Mouse (Mus musculus): Measurements from ENCODE around the gene Scaf8.

The Scaf8 gene

GRCm38 (mm10) chr17:3207529-3208240 lies 92.9 kb downstream of the Scaf8 start:
- DNase-seq (ENCODE audit: low read depth, low spot score): no peak

- peak; percentile 51 for DNase-seq (ENCODE audit: low read depth, low spot score)
Observed at GRCm38 (mm10) chr17:3208471-3208870, 93.7 kb downstream of the Scaf8 start.

- no peak for DNase-seq (ENCODE audit: low read depth, low spot score)
Observed at GRCm38 (mm10) chr17:3209581-3209980, 94.8 kb downstream of the Scaf8 start.

- no peak for DNase-seq (ENCODE audit: low read depth, low spot score)
Observed at GRCm38 (mm10) chr17:3210134-3210533, 95.4 kb downstream of the Scaf8 start.

GRCm38 (mm10) chr17:3212105-3212504 lies 97.3 kb downstream of the Scaf8 start:
- no peak for DNase-seq (ENCODE audit: low read depth, low spot score)

GRCm38 (mm10) chr17:3212886-3213285 lies 98.1 kb downstream of the Scaf8 start:
- no peak for DNase-seq (ENCODE audit: low read depth, low spot score)

GRCm38 (mm10) chr17:3214852-3215251 lies 100.1 kb downstream of the Scaf8 start:
- no peak for DNase-seq (ENCODE audit: low read depth, low spot score)

- no peak for DNase-seq (ENCODE audit: low read depth, low spot score)
Observed at GRCm38 (mm10) chr17:3217023-3217422, 102.3 kb downstream of the Scaf8 start.

GRCm38 (mm10) chr17:3218364-3218763 lies 103.6 kb downstream of the Scaf8 start:
- no peak for DNase-seq (ENCODE audit: low read depth, low spot score)

- DNase-seq (ENCODE audit: low read depth, low spot score): peak; percentile 79
Observed at GRCm38 (mm10) chr17:3218916-3219315, 104.1 kb downstream of the Scaf8 start.

- DNase-seq (ENCODE audit: low read depth, low spot score): no peak
Observed at GRCm38 (mm10) chr17:3220201-3220600, 105.4 kb downstream of the Scaf8 start.

- DNase-seq (ENCODE audit: low read depth, low spot score): no peak
Observed at GRCm38 (mm10) chr17:3223071-3223470, 108.3 kb downstream of the Scaf8 start.

GRCm38 (mm10) chr17:3223721-3224120 lies 108.9 kb downstream of the Scaf8 start:
- DNase-seq (ENCODE audit: low read depth, low spot score): no peak

GRCm38 (mm10) chr17:3224383-3225106 lies 109.8 kb downstream of the Scaf8 start:
- DNase-seq (ENCODE audit: low read depth, low spot score): peak; percentile 85

GRCm38 (mm10) chr17:3230231-3231000 lies 115.6 kb downstream of the Scaf8 start:
- DNase-seq (ENCODE audit: low read depth, low spot score): peak; percentile 85

GRCm38 (mm10) chr17:3232626-3233025 lies 117.9 kb downstream of the Scaf8 start:
- no peak for DNase-seq (ENCODE audit: low read depth, low spot score)

- DNase-seq (ENCODE audit: low read depth, low spot score): peak; percentile 56
Observed at GRCm38 (mm10) chr17:3243672-3244071, 128.9 kb downstream of the Scaf8 start.

GRCm38 (mm10) chr17:3244881-3245739 lies 130.3 kb downstream of the Scaf8 start:
- peak; percentile 50 for DNase-seq (ENCODE audit: low read depth, low spot score)

- peak; percentile 37 for DNase-seq (ENCODE audit: low read depth, low spot score)
Observed at GRCm38 (mm10) chr17:3246665-3247370, 132.0 kb downstream of the Scaf8 start.

Data from brain, adult 2 months (tissue).